Comparison of ENCODE assay signal across 26 mouse cellular contexts in the genomic region with DNA sequence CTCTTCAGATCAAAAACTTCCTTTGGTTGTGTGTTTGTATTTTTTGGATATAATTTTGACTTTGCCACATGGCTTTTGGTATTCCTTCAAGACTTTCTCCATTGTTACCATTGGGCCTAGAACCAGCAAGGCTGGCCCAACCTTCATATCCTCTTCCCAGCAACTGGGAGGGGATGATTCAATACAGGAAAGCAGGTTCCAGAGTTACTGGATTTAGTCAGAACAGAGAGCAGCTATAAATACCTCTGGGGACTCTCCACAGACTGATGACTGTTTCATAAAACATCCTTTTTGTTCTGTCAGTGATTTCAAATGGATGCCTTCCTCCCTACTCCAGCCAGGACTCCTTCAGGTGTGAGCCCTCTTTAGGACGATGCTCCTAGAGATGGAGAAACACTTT.
DNase-seq lines count a peak whose midpoint lies in the region; ATAC-seq and TF ChIP-seq lines count a peak whose summit lies in the region.
"Had no signal": no experiment of that assay in that cellular context is flagged by ENCODE, and none has a peak within 500 bp of the region (broad histone marks: within the 10 kb centered on the region; RNA-seq: fewer than 3 reads in every experiment).

No protein-coding gene starts in this region.

- TF ChIP-seq CTCF in CH12.LX (conservative IDR thresholded peaks at IDR 0.05 in 1 of 2, IDR thresholded peaks at IDR 0.05 in 1 of 2; ENCODE audit: low read depth in 2 of 2, low read length in 2 of 2), result no peak
- no peak for TF ChIP-seq CTCF in embryonic fibroblast, embryonic 13.5 days (IDR thresholded peaks at IDR 0.05; ENCODE audit: borderline replicate concordance, insufficient read depth, low read length)

- H3K9me3 ChIP-seq in CH12.LX (replicated peaks; ENCODE audit: low read length), result no peaks in the 10 kb centered on the region
- H3K9me3 ChIP-seq: embryonic facial prominence, embryonic 10.5 days; embryonic facial prominence, embryonic 12.5 days; forebrain, embryonic 10.5 days; forebrain, embryonic 12.5 days had no signal

- H3K36me3 ChIP-seq in CH12.LX (replicated peaks in 1 of 2; ENCODE audit: control insufficient read depth in 1 of 2, insufficient read depth in 1 of 2, low read length in 1 of 2), result no peaks in the 10 kb centered on the region
- H3K36me3 ChIP-seq: embryonic facial prominence, embryonic 10.5 days; embryonic facial prominence, embryonic 12.5 days; forebrain, embryonic 10.5 days; forebrain, embryonic 12.5 days had no signal

- DNase-seq in frontal cortex, adult 2 months (ENCODE audit: extremely low spot score in 1 of 2, low spot score in 1 of 2), result no peak
- peak; percentile 22 for DNase-seq in 3134 (ENCODE audit: extremely low read depth, insufficient read length, low spot score)
- peak; percentile 75 for DNase-seq in CH12.LX (ENCODE audit: extremely low read depth)
- no peak for DNase-seq in kidney, postnatal 25 days
- no peak for DNase-seq in thymus, postnatal 25 days
- DNase-seq: adrenal gland, adult 8-10 months; adrenal gland, postnatal 14 days; adrenal gland, postnatal 36 days; B cell, adult 2 months; cerebellum, adult 11-12 months; cerebellum, adult 2 months; cerebellum, adult 9-10 months; cerebellum, postnatal 10 days; cerebellum, postnatal 25 days had no signal

- H3K4me1 ChIP-seq in CH12.LX (ENCODE audit: control insufficient read depth in 1 of 2, insufficient read depth in 2 of 2), result peaks cover 21 to 62% of the 10 kb centered on the region in 2 experiments
- peaks cover 3% of the 10 kb centered on the region; the same call in 1 of the 2 replicates for H3K4me1 ChIP-seq in embryonic fibroblast, embryonic 13.5 days (ENCODE audit: control insufficient read depth, insufficient read depth, low read length)
- H3K4me1 ChIP-seq: embryonic facial prominence, embryonic 10.5 days; embryonic facial prominence, embryonic 12.5 days; forebrain, embryonic 12.5 days had no signal

- no peak overlapping the region for H3K9ac ChIP-seq in CH12.LX (ENCODE audit: insufficient read depth, low read depth)
- H3K9ac ChIP-seq: embryonic facial prominence, embryonic 12.5 days; forebrain, embryonic 12.5 days had no signal

- no peak for TF ChIP-seq POLR2A in CH12.LX (IDR thresholded peaks at IDR 0.05; ENCODE audit: low read depth, low read length)
- TF ChIP-seq POLR2A in embryonic fibroblast, embryonic 13.5 days (IDR thresholded peaks at IDR 0.05; ENCODE audit: low read depth, low read length), result no peak

- H3K4me2 ChIP-seq in CH12.LX (ENCODE audit: insufficient read depth, low read depth, poor library complexity, severe bottlenecking), result peak overlapping the region; percentile 86
- H3K4me2 ChIP-seq: embryonic facial prominence, embryonic 12.5 days; forebrain, embryonic 12.5 days had no signal

- in situ Hi-C loops in CH12.LX (cut with MboI; ENCODE audit: low pct_ligation_motif_present, low pct_unique_long_range_greater_than_20kb, low sequenced_read_pairs), result no loop called here

- 0 out of 2 replicates have a peak, but pooled peaks have one; percentile 34 for ATAC-seq in frontal cortex, adult (ENCODE audit: low TSS enrichment)
- ATAC-seq: activated CD4-positive, CD25-positive, alpha-beta regulatory T cell, adult 4 months; CD4-positive, CD25-positive, alpha-beta regulatory T cell, adult 4 months; forebrain, embryonic 14.5 days; forebrain, embryonic 16.5 days; Patski had no signal

- H3K79me2 ChIP-seq in CH12.LX (replicated peaks; ENCODE audit: control insufficient read depth, extremely low read depth, insufficient read depth, poor library complexity, severe bottlenecking), result no peaks in the 10 kb centered on the region

- no peaks in the 10 kb centered on the region for H3K27me3 ChIP-seq in CH12.LX (replicated peaks)
- H3K27me3 ChIP-seq: embryonic facial prominence, embryonic 12.5 days; forebrain, embryonic 12.5 days; Patski had no signal

- peak; percentile 90 for TF ChIP-seq EP300 in CH12.LX (IDR thresholded peaks at IDR 0.05; ENCODE audit: low read length)

- no peak overlapping the region for H3K4me3 ChIP-seq in CH12.LX (replicated peaks in 1 of 3; ENCODE audit: low read depth in 2 of 3, low read length in 2 of 3, poor library complexity in 1 of 3)
- no peak overlapping the region for H3K4me3 ChIP-seq in embryonic fibroblast, embryonic 13.5 days (ENCODE audit: insufficient read depth, low read length)
- H3K4me3 ChIP-seq: embryonic facial prominence, embryonic 10.5 days; embryonic facial prominence, embryonic 12.5 days; erythroblast, embryonic 14.5 days; forebrain, embryonic 10.5 days; forebrain, embryonic 12.5 days had no signal

- dilution Hi-C loops in CH12.LX (cut with MboI; ENCODE audit: extremely low pct_ligation_motif_present, extremely low pct_unique_long_range_greater_than_20kb, low sequenced_read_pairs), result no loop called here

- no peak; the same call in 1 of the 2 replicates for TF ChIP-seq RAD21 in CH12.LX (IDR thresholded peaks at IDR 0.05; ENCODE audit: low read depth, low read length)

- H3K27ac ChIP-seq in CH12.LX (ENCODE audit: insufficient read depth, low read depth), result no peak overlapping the region
- peak overlapping the region; percentile 54; the same call in 1 of the 2 replicates for H3K27ac ChIP-seq in embryonic fibroblast, embryonic 13.5 days (ENCODE audit: insufficient read depth, low read length)
- H3K27ac ChIP-seq: embryonic facial prominence, embryonic 10.5 days; embryonic facial prominence, embryonic 12.5 days; forebrain, embryonic 10.5 days; forebrain, embryonic 12.5 days had no signal

TF ChIP-seq in CH12.LX, 34 proteins besides CTCF, POLR2A, EP300 and RAD21:
- TF ChIP-seq CHD2 (IDR thresholded peaks at IDR 0.05; ENCODE audit: low read length) (no peak), HCFC1 (IDR thresholded peaks at IDR 0.05; ENCODE audit: low read depth, low read length) (no peak), TCF12 (IDR thresholded peaks at IDR 0.05; ENCODE audit: low read depth, low read length) (peak; percentile 70), JUN (IDR thresholded peaks at IDR 0.05; ENCODE audit: insufficient read depth, low read depth, low read length) (peak; percentile 77), UBTF (IDR thresholded peaks at IDR 0.05; ENCODE audit: low read depth, low read length) (no peak), NELFE (IDR thresholded peaks at IDR 0.05; ENCODE audit: low read depth, low read length) (no peak), KAT2A (IDR thresholded peaks at IDR 0.05; ENCODE audit: insufficient replicate concordance, low read length) (no peak), BHLHE40 (IDR thresholded peaks at IDR 0.05; ENCODE audit: low read depth, low read length) (peak; percentile 84), MYC (IDR thresholded peaks at IDR 0.05; ENCODE audit: low read depth, low read length) (no peak), RCOR1 (conservative IDR thresholded peaks at IDR 0.05; ENCODE audit: low read depth, low read length) (peak; percentile 92), PAX5 (IDR thresholded peaks at IDR 0.05; ENCODE audit: low read length) (no peak), MEF2A (IDR thresholded peaks at IDR 0.05; ENCODE audit: borderline replicate concordance, low read depth, low read length) (peak; percentile 99), MAFK (IDR thresholded peaks at IDR 0.05; ENCODE audit: insufficient replicate concordance, low read length) (0 out of 2 replicates have a peak, but pooled peaks have one; percentile 36), ZNF384 (IDR thresholded peaks at IDR 0.05; ENCODE audit: low read depth, low read length) (0 out of 2 replicates have a peak, but pooled peaks have one; percentile 15), GABPA (IDR thresholded peaks at IDR 0.05; ENCODE audit: insufficient replicate concordance, low read depth, low read length) (no peak), IRF4 (IDR thresholded peaks at IDR 0.05; ENCODE audit: low read depth, low read length) (peak; percentile 96), JUND (conservative IDR thresholded peaks at IDR 0.05; ENCODE audit: low read depth, low read length) (peak; percentile 89), ZMIZ1 (IDR thresholded peaks at IDR 0.05; ENCODE audit: low read depth, low read length) (no peak), USF1 (IDR thresholded peaks at IDR 0.05; ENCODE audit: low read depth, low read length) (no peak), MAX (IDR thresholded peaks at IDR 0.05; ENCODE audit: low read length) (no peak), ETS1 (conservative IDR thresholded peaks at IDR 0.05; ENCODE audit: low read depth, low read length) (peak; percentile 97), MXI1 (IDR thresholded peaks at IDR 0.05; ENCODE audit: low read depth, low read length) (0 out of 2 replicates have a peak, but pooled peaks have one; percentile 1), USF2 (conservative IDR thresholded peaks at IDR 0.05; ENCODE audit: low read depth, low read length) (no peak), NRF1 (IDR thresholded peaks at IDR 0.05; ENCODE audit: low read depth, low read length) (no peak), TBP (conservative IDR thresholded peaks at IDR 0.05; ENCODE audit: low read depth, low read length) (no peak)
TF ChIP-seq in CH12.LX: peak in this region for 11.

Comparison
In these comparisons a context has a peak if more than half of its experiments do, and no peak if none do; other contexts are left out.
1. DNase-seq: peak in 3134 (single experiment) and CH12.LX (single experiment); none in frontal cortex, adult 2 months (0 of 2), kidney, postnatal 25 days (0 of 2) and thymus, postnatal 25 days (single experiment).